Mouse (Mus musculus) limb, embryonic 15.5 days (tissue): ENCODE results near the gene Nrcam. TPM values are rescaled to one million over a fixed set of nuclear protein-coding genes. Genes with fewer than 3 reads are reported as not detected.

Experiments
- ATAC-seq: fragments of 200-750 bp; cut with Nextera tagmentation; 2 replicates; pipeline ENCODE4 v1.8.0; 2017; ENCODE audit warnings: low read depth, moderate TSS enrichment; ENCODE audit not compliant: insufficient number of reproducible peaks, low FRiP score, low TSS enrichment
- H3K27ac ChIP-seq: fragments of 300-500 bp; sonication (generic); 2 replicates; pipeline ENCODE4 v1.5.1; 2015; ENCODE audit warnings: moderate library complexity, mild to moderate bottlenecking, inconsistent platforms
- H3K27me3 ChIP-seq: fragments of 300-500 bp; sonication (generic); 2 replicates; pipeline ENCODE4 v1.6.1; 2015; ENCODE audit warnings: inconsistent platforms
- H3K36me3 ChIP-seq: fragments of 300-500 bp; sonication (generic); 2 replicates; pipeline ENCODE4 v1.6.1; 2015; ENCODE audit warnings: inconsistent platforms
- H3K4me1 ChIP-seq: fragments of 300-500 bp; sonication (generic); 2 replicates; pipeline ENCODE4 v1.6.1; 2015; ENCODE audit warnings: inconsistent platforms
- H3K4me2 ChIP-seq: fragments of 300-500 bp; sonication (generic); 2 replicates; pipeline ENCODE4 v1.6.1; 2015; ENCODE audit warnings: mild to moderate bottlenecking, inconsistent platforms
- H3K4me3 ChIP-seq: fragments of 300-500 bp; sonication (generic); 2 replicates; pipeline ENCODE4 v1.5.1; 2015; ENCODE audit warnings: mild to moderate bottlenecking, inconsistent platforms
- H3K9ac ChIP-seq: fragments of 300-500 bp; sonication (generic); 2 replicates; pipeline ENCODE4 v1.6.1; 2015; ENCODE audit warnings: inconsistent platforms
- H3K9me3 ChIP-seq: fragments of 300-500 bp; sonication (generic); 2 replicates; pipeline ENCODE4 v1.6.1; 2016; ENCODE audit warnings: inconsistent platforms
- WGBS: fragments of 180-500 bp; shearing (Covaris S2); methylation state at CpG from one replicate; pipeline ENCODE4 v1.1.7; 2015; 5-methylcytosine and 5-hydroxymethylcytosine counted together
- polyA plus RNA-seq: library from polyadenylated mRNA; unstranded; fragments of >200 nt; fragmentation: Nextera tagmentation; extraction: Ambion mirVana; gene quantifications from 2 replicates; pipeline ENCODE4 v1.2.1, GENCODE M21; 2015

The Nrcam gene
- polyA plus RNA-seq, 1 experiment from 2014 or later, result 2.8 TPM

- WGBS, result 54% methylated on average over 11 of the region's 11 CpGs
- no peak for ATAC-seq
- no peaks in the 10 kb centered on the region for H3K9me3 ChIP-seq
Observed at GRCm38 (mm10) chr12:44602269-44602957, 273.7 kb downstream of the Nrcam start.

GRCm38 (mm10) chr12:44602958-44603331 lies 274.3 kb downstream of the Nrcam start:
- no peak overlapping the region for H3K27ac ChIP-seq
- H3K36me3 ChIP-seq, result no peaks in the 10 kb centered on the region
- H3K27me3 ChIP-seq, result no peaks in the 10 kb centered on the region
- no peak for ATAC-seq
- 73% methylated on average over 5 of the region's 5 CpGs for whole genome bisulfite sequencing
- H3K9me3 ChIP-seq, result no peaks in the 10 kb centered on the region
- no peak overlapping the region for H3K9ac ChIP-seq
- no peak overlapping the region for H3K4me3 ChIP-seq
- no peak overlapping the region for H3K4me2 ChIP-seq
- no peaks in the 10 kb centered on the region for H3K4me1 ChIP-seq

More at GRCm38 (mm10) chr12:44602269-44602957, 273.7 kb downstream of the Nrcam start:
- no peaks in the 10 kb centered on the region for H3K36me3 ChIP-seq
- H3K27ac ChIP-seq, result no peak overlapping the region; the same call in 1 of the 2 replicates
- H3K4me3 ChIP-seq, result no peak overlapping the region
- H3K4me1 ChIP-seq, result no peaks in the 10 kb centered on the region
- no peak overlapping the region for H3K4me2 ChIP-seq
- no peak overlapping the region for H3K9ac ChIP-seq
- no peaks in the 10 kb centered on the region for H3K27me3 ChIP-seq

DNA sequence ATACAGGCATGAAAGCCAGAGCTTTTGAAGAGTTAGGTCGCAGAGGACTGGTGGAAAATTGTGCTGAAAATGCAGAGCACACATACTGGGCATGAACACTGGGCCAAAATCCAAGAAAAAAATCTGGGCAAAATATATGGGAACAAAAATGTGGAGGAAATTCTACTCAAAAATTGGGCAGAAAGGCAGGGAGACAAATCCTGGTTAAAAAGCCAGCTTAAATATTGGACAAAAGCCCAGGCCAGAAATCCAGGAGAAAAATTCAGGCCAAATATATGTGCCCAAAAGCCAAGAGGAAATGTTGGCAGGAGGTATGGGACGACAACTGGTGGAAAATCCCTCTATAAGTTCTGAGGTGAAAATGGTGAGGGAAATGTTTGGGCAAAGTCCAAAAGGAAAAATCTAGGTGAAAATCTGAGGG lies 288.3 kb downstream of the Nrcam start:
- Histone ChIP-seq H3K9me3 (no peaks in the 10 kb centered on the region), H3K36me3 (no peaks in the 10 kb centered on the region), H3K9ac (no peak overlapping the region), H3K4me3 (no peak overlapping the region), H3K27ac (peak overlapping the region; percentile 63), H3K4me1 (no peaks in the 10 kb centered on the region), H3K4me2 (no peak overlapping the region), H3K27me3 (no peaks in the 10 kb centered on the region)
- 0 out of 2 replicates have a peak, but pooled peaks have one; percentile 52 for ATAC-seq
- WGBS, result 41% methylated on average over 2 of the region's 2 CpGs

DNA sequence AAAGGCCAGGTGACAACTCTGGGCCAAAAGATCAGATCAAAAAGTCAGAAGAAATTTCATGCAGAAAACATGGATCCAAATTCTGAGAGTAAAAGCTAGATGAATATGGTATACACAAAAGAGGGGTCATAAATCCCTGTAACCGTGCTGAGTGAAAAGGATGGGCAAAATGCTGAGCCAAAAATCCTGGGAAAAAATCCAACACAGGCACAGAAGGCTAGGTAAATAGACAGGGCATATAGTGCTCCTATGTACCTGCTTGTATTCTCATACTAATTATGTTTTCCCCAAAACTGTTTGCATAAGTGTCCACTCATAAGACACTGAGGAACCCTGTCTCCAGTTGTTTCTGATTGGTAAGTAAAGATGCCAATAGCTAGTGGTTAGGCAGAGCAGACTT lies 288.8 kb downstream of the Nrcam start:
- no peak for ATAC-seq
- no peaks in the 10 kb centered on the region for H3K9me3 ChIP-seq
- WGBS, result 44% methylated on average over 1 of the region's 1 CpGs

GRCm38 (mm10) chr12:44639341-44639921 lies 310.7 kb downstream of the Nrcam start:
- H3K36me3 ChIP-seq, result no peaks in the 10 kb centered on the region
- no peak overlapping the region for H3K9ac ChIP-seq
- no peak overlapping the region for H3K4me3 ChIP-seq
- H3K9me3 ChIP-seq, result no peaks in the 10 kb centered on the region
- no peaks in the 10 kb centered on the region for H3K27me3 ChIP-seq
- H3K4me2 ChIP-seq, result no peak overlapping the region
- H3K27ac ChIP-seq, result no peak overlapping the region
- H3K4me1 ChIP-seq, result no peaks in the 10 kb centered on the region
- ATAC-seq, result no peak

More for the DNA sequence above, 288.8 kb downstream of the Nrcam start:
- Histone ChIP-seq H3K4me2 (no peak overlapping the region), H3K9ac (no peak overlapping the region), H3K4me1 (no peaks in the 10 kb centered on the region), H3K4me3 (no peak overlapping the region), H3K27me3 (no peaks in the 10 kb centered on the region), H3K36me3 (no peaks in the 10 kb centered on the region), H3K27ac (peak overlapping the region; percentile 63)

DNA sequence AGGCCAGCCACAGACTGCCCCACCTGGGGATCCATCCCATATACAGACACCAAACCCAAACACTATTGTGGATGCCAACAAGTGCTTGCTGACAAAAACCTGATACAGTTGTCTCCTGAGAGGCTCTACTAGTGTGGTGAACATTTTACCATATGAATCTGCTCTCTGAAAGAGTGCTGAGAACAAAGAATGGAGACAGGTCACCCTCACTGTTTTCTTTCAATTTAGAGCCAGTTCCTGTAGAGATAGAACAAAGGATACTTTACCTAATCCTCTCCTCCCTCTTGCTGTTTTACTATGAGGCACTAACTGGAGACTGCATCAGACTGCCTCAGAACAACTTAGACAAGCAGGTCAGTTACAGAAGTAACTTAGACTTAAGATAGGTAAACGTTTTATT lies 311.9 kb downstream of the Nrcam start:
- Histone ChIP-seq H3K27ac (no peak overlapping the region), H3K4me2 (no peak overlapping the region), H3K9me3 (no peaks in the 10 kb centered on the region), H3K36me3 (no peaks in the 10 kb centered on the region), H3K4me1 (no peaks in the 10 kb centered on the region), H3K4me3 (no peak overlapping the region), H3K9ac (no peak overlapping the region), H3K27me3 (no peaks in the 10 kb centered on the region)
- no peak for ATAC-seq
- 23% methylated on average over 1 of the region's 1 CpGs for WGBS

Other genes starting within 250 kb of the Nrcam start
- 27.6 and 28.7 TPM in 2 replicates for gene Dnajb9, start 118.6 kb upstream of the Nrcam start, polyA plus RNA-seq
- gene Pnpla8, start 107.5 kb upstream of the Nrcam start, polyA plus RNA-seq, result 74.5 and 77.5 TPM in 2 replicates